Mouse (Mus musculus): Measurements from ENCODE around the gene Slx4. TPM values are rescaled to one million over a fixed set of nuclear protein-coding genes. Genes with fewer than 3 reads are reported as not detected.
"Not testable (repeated sequence)": the region's sequence is repeated elsewhere in the genome, so short reads cannot be mapped to it uniquely, and the experiment has no call there.

The Slx4 gene
- polyA plus RNA-seq, 1 experiment from 2014 or later = 8.3 TPM

DNA sequence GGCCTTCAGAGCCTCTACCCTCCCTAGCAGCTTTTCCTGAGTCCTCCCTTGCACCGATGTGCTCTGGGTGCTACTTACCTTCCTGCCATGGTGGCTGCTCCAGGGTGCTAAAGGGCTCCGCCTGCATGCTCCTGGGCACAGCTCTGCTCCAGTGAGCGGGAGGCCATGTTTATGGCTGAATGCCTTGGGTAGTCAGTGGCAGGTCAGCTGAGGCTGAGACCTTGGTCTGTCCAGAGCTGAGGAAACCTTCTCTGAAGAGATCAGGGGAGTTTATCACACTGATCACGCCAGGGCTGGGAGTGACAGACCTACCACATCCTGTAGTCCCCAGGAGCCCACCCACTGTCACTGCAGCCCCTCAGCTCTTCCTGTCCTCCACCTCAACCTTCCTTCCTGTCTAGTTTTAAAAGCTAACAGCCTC lies 27.3 kb downstream of the Slx4 start, which contains the start of gene Nlrc3:
TSS of gene Nlrc3 (minus strand) at position 382 of the 421 bp plus-strand sequence.
- H3K4me1 ChIP-seq (ENCODE audit: control insufficient read depth, low read depth, low read length) = peaks cover 5% of the 10 kb centered on the region; the same call in 1 of the 2 replicates
- peaks cover 17% of the 10 kb centered on the region for H3K36me3 ChIP-seq (ENCODE audit: control insufficient read depth, insufficient read depth)
- no peak within 1 kb of the TSS for H3K4me3 ChIP-seq (ENCODE audit: low read depth, low read length)
- no peak within 1 kb of the TSS for H3K27ac ChIP-seq (ENCODE audit: low read length)
- ATAC-seq (ENCODE audit: low read depth) = peak; percentile 38
- no peak within 1 kb of the TSS for H3K4me2 ChIP-seq (ENCODE audit: low read depth, low read length)
- no peak within 1 kb of the TSS for H3K9ac ChIP-seq (ENCODE audit: low read depth, low read length)
- 20% methylated on average over 4 of the region's 4 CpGs for WGBS (ENCODE audit: insufficient replicate concordance)
- no peaks in the 10 kb centered on the region for H3K27me3 ChIP-seq (ENCODE audit: control insufficient read depth, insufficient read depth, low read depth, low read length)
- H3K9me3 ChIP-seq (replicated peaks; ENCODE audit: control insufficient read depth, low read length) = no peaks in the 10 kb centered on the region

DNA sequence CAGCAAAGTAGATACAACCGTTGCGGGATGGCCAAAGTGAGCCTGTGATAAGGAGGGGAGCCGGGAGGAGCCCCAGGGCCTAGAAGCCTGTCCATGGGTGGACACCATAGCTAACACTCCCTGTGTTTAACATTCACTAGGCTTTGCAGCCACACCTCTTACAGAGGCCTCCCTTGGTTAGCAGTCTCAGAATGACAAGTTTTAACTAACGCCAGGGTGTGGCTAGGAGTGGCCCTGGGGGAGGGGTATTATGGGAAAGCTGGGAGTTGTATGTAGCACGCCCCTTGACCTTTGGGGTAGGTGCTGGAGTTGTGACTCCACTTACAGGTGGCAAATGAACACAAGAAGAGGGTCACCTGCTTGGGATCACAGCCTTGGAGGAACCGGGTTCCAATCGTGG lies 27.9 kb downstream of the Slx4 start:
- Histone ChIP-seq H3K4me1 (ENCODE audit: control insufficient read depth, low read depth, low read length) (peaks cover 5% of the 10 kb centered on the region; the same call in 1 of the 2 replicates), H3K36me3 (ENCODE audit: control insufficient read depth, insufficient read depth) (peaks cover 11% of the 10 kb centered on the region), H3K27ac (ENCODE audit: low read length) (no peak overlapping the region), H3K4me3 (ENCODE audit: low read depth, low read length) (no peak overlapping the region), H3K9ac (ENCODE audit: low read depth, low read length) (no peak overlapping the region), H3K9me3 (replicated peaks; ENCODE audit: control insufficient read depth, low read length) (no peaks in the 10 kb centered on the region), H3K27me3 (ENCODE audit: control insufficient read depth, insufficient read depth, low read depth, low read length) (no peaks in the 10 kb centered on the region), H3K4me2 (ENCODE audit: low read depth, low read length) (no peak overlapping the region)
- 34% methylated on average over 7 of the region's 7 CpGs for WGBS (ENCODE audit: insufficient replicate concordance)
- no peak for ATAC-seq (ENCODE audit: low read depth)

DNA sequence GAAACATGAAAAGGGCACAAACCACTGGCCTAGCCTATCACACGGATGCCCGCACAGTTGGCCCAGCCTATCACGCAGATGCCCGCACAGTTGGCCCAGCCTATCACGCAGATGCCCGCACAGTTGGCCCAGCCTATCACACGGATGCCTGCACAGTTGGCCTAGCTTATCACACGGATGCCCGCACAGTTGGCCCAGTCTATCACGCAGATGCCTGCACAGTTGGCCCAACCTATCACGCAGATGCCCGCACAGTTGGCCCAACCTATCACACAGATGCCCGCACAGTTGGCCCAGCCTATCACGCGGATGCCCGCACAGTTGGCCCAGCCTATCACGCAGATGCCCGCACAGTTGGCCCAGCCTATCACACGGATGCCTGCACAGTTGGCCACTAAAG lies 29.1 kb downstream of the Slx4 start:
- not testable (repeated sequence) for H3K9ac ChIP-seq (ENCODE audit: low read depth, low read length); H3K27me3 ChIP-seq (ENCODE audit: control insufficient read depth, insufficient read depth, low read depth, low read length); H3K36me3 ChIP-seq (ENCODE audit: control insufficient read depth, insufficient read depth); H3K27ac ChIP-seq (ENCODE audit: low read length); H3K9me3 ChIP-seq (replicated peaks; ENCODE audit: control insufficient read depth, low read length); H3K4me3 ChIP-seq (ENCODE audit: low read depth, low read length); H3K4me2 ChIP-seq (ENCODE audit: low read depth, low read length); H3K4me1 ChIP-seq (ENCODE audit: control insufficient read depth, low read depth, low read length); ATAC-seq (ENCODE audit: low read depth)
- WGBS (ENCODE audit: insufficient replicate concordance) = 77% methylated on average over 19 of the region's 19 CpGs

DNA sequence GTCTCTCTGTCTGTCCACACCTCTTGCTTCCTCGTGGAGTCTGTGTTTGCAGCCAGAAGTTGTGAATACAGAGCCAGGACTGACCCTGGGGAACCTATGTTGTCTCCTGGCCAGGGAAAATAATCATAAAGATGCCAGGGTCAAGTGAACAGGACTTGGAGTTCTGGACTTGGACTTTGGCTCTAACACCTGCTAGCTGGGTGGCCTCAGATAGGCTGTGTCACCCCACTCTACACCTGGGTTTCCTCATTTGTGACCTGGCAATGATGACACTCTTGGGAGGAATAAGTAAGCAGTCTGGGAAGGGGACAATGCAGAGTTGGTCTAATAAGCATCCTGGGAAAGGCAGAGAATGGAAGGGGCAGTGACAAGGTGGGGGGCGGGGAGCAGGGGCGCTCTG lies 38.0 kb downstream of the Slx4 start:
- no peaks in the 10 kb centered on the region for H3K27me3 ChIP-seq (ENCODE audit: control insufficient read depth, insufficient read depth, low read depth, low read length)
- no peak overlapping the region for H3K27ac ChIP-seq (ENCODE audit: low read length)
- no peak overlapping the region for H3K4me2 ChIP-seq (ENCODE audit: low read depth, low read length)
- no peaks in the 10 kb centered on the region for H3K9me3 ChIP-seq (replicated peaks; ENCODE audit: control insufficient read depth, low read length)
- no peaks in the 10 kb centered on the region for H3K36me3 ChIP-seq (ENCODE audit: control insufficient read depth, insufficient read depth)
- WGBS (ENCODE audit: insufficient replicate concordance) = 79% methylated on average over 3 of the region's 3 CpGs
- no peak overlapping the region for H3K4me3 ChIP-seq (ENCODE audit: low read depth, low read length)
- H3K4me1 ChIP-seq (ENCODE audit: control insufficient read depth, low read depth, low read length) = no peaks in the 10 kb centered on the region
- ATAC-seq (ENCODE audit: low read depth) = no peak
- no peak overlapping the region for H3K9ac ChIP-seq (ENCODE audit: low read depth, low read length)

DNA sequence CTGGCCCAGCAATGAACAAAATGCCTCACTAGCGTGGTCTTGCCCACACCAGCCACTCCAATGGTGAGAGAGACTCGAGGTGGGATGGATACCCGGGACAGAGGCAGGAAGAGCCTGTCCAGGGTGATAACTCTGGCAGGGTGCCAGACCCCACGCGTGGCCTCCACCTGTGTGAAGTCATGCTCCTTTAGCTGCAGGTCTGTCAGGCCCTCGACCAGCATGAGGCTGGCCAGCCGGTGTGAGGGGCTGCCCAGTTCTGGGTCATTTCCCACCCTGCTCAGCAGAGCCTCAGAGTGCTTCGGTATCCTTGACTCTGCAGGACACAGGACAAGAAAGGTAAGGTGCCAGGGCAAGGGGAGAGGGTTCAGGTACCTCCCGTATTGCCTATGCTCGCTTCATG lies 38.6 kb downstream of the Slx4 start:
- no peak for ATAC-seq (ENCODE audit: low read depth)
- H3K9me3 ChIP-seq (replicated peaks; ENCODE audit: control insufficient read depth, low read length) = no peaks in the 10 kb centered on the region
- no peaks in the 10 kb centered on the region for H3K36me3 ChIP-seq (ENCODE audit: control insufficient read depth, insufficient read depth)
- no peaks in the 10 kb centered on the region for H3K4me1 ChIP-seq (ENCODE audit: control insufficient read depth, low read depth, low read length)
- WGBS (ENCODE audit: insufficient replicate concordance) = 58% methylated on average over 10 of the region's 10 CpGs
- no peaks in the 10 kb centered on the region for H3K27me3 ChIP-seq (ENCODE audit: control insufficient read depth, insufficient read depth, low read depth, low read length)
- no peak overlapping the region for H3K4me2 ChIP-seq (ENCODE audit: low read depth, low read length)
- no peak overlapping the region for H3K9ac ChIP-seq (ENCODE audit: low read depth, low read length)
- H3K27ac ChIP-seq (ENCODE audit: low read length) = no peak overlapping the region
- H3K4me3 ChIP-seq (ENCODE audit: low read depth, low read length) = no peak overlapping the region

DNA sequence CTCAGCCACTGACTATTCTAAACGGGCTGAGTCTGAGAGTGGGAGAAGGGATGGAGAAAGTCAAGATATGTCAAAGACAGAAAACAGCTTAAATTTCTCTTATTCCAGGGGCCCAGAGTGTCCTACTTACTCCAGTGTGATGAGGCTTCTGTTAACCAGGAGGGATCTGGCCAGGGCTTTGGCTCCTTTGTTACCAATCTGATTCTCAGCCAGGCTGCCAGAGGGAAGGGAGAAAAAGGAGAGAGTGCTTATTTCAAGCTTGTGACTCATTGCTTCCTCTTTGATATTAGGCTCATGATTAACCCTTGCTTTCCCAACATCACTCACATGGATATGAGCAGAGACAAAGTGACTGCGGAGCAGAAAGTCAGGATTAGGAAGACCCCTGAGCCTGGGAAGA lies 44.3 kb downstream of the Slx4 start:
- Histone ChIP-seq H3K9ac (ENCODE audit: low read depth, low read length) (no peak overlapping the region), H3K4me2 (ENCODE audit: low read depth, low read length) (no peak overlapping the region), H3K4me3 (ENCODE audit: low read depth, low read length) (no peak overlapping the region), H3K27me3 (ENCODE audit: control insufficient read depth, insufficient read depth, low read depth, low read length) (no peaks in the 10 kb centered on the region), H3K4me1 (ENCODE audit: control insufficient read depth, low read depth, low read length) (no peaks in the 10 kb centered on the region), H3K27ac (ENCODE audit: low read length) (no peak overlapping the region), H3K36me3 (ENCODE audit: control insufficient read depth, insufficient read depth) (no peaks in the 10 kb centered on the region), H3K9me3 (replicated peaks; ENCODE audit: control insufficient read depth, low read length) (no peaks in the 10 kb centered on the region)
- 37% methylated on average over 2 of the region's 2 CpGs for WGBS (ENCODE audit: insufficient replicate concordance)
- ATAC-seq (ENCODE audit: low read depth) = no peak

DNA sequence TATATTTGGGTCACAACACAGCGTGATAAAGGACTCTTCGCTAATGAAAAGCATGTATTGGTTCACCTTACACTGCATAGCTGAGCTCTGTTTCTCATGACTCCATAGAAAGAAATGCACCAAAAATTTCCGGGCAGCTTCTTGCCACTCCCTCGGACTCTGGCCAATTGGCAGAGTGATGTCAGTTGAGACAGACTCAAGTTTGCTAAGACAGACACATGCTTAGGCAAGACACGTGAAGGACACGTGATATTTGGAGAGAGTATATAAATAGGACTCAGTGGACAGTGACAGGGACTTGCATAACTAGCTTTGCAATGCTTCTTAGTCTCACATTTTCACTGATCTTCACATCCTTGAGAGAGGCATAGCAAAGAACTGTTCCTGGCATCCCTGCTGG lies 47.2 kb downstream of the Slx4 start:
- H3K27ac ChIP-seq (ENCODE audit: low read length) = no peak overlapping the region
- no peaks in the 10 kb centered on the region for H3K4me1 ChIP-seq (ENCODE audit: control insufficient read depth, low read depth, low read length)
- 65% methylated on average over 6 of the region's 6 CpGs for WGBS (ENCODE audit: insufficient replicate concordance)
- no peak for ATAC-seq (ENCODE audit: low read depth)
- no peak overlapping the region for H3K9ac ChIP-seq (ENCODE audit: low read depth, low read length)
- H3K9me3 ChIP-seq (replicated peaks; ENCODE audit: control insufficient read depth, low read length) = no peaks in the 10 kb centered on the region
- H3K27me3 ChIP-seq (ENCODE audit: control insufficient read depth, insufficient read depth, low read depth, low read length) = no peaks in the 10 kb centered on the region
- no peaks in the 10 kb centered on the region for H3K36me3 ChIP-seq (ENCODE audit: control insufficient read depth, insufficient read depth)
- no peak overlapping the region for H3K4me2 ChIP-seq (ENCODE audit: low read depth, low read length)
- H3K4me3 ChIP-seq (ENCODE audit: low read depth, low read length) = no peak overlapping the region

DNA sequence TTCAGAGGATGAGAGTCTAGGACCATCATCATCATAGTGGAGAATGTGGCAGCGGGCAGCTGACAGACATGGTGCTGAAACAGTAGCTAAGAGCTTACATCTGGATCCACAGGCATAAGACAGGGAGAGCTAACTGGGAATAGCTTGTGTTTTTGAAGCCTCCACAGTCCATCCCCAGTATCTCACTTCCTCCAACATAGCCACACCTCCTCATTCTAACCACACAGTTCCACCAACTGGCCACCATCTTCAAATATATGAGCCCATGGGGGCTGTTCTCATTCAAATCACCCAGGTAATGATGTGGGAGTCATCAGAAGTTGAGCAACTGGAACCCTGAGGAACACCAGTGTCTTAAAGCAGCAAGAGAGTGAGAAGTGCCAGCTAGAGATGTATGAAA lies 52.4 kb downstream of the Slx4 start:
- no peaks in the 10 kb centered on the region for H3K36me3 ChIP-seq (ENCODE audit: control insufficient read depth, insufficient read depth)
- no peak overlapping the region for H3K4me3 ChIP-seq (ENCODE audit: low read depth, low read length)
- H3K4me1 ChIP-seq (ENCODE audit: control insufficient read depth, low read depth, low read length) = no peaks in the 10 kb centered on the region
- H3K9ac ChIP-seq (ENCODE audit: low read depth, low read length) = no peak overlapping the region
- H3K9me3 ChIP-seq (replicated peaks; ENCODE audit: control insufficient read depth, low read length) = no peaks in the 10 kb centered on the region
- no peaks in the 10 kb centered on the region for H3K27me3 ChIP-seq (ENCODE audit: control insufficient read depth, insufficient read depth, low read depth, low read length)
- H3K4me2 ChIP-seq (ENCODE audit: low read depth, low read length) = no peak overlapping the region
- no peak overlapping the region for H3K27ac ChIP-seq (ENCODE audit: low read length)
- 68% methylated on average over 1 of the region's 1 CpGs for WGBS (ENCODE audit: insufficient replicate concordance)
- no peak for ATAC-seq (ENCODE audit: low read depth)

DNA sequence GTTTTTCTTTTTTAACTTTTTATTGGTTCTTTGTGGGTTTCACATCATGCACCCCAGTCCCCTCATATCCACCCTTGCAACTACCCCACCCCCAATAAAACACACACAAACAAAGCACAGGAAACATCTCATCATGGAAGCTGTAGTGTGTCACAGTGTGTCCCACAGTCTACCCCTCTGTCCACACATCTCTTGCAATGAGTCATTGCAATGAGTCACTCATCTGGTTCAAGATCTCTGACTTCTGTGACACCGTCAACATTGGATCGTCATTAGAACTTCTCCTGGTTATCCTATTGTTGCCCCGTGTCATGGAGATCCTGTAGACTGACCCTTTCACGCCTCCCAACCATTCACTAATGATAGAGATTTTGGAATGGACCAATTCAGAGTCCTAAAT lies 68.9 kb downstream of the Slx4 start:
- Histone ChIP-seq H3K9ac (ENCODE audit: low read depth, low read length) (no peak overlapping the region), H3K27ac (ENCODE audit: low read length) (no peak overlapping the region), H3K9me3 (replicated peaks; ENCODE audit: control insufficient read depth, low read length) (no peaks in the 10 kb centered on the region), H3K4me1 (ENCODE audit: control insufficient read depth, low read depth, low read length) (no peaks in the 10 kb centered on the region), H3K27me3 (ENCODE audit: control insufficient read depth, insufficient read depth, low read depth, low read length) (no peaks in the 10 kb centered on the region), H3K36me3 (ENCODE audit: control insufficient read depth, insufficient read depth) (peaks cover 2% of the 10 kb centered on the region; the same call in 1 of the 2 replicates), H3K4me3 (ENCODE audit: low read depth, low read length) (no peak overlapping the region), H3K4me2 (ENCODE audit: low read depth, low read length) (no peak overlapping the region)
- WGBS (ENCODE audit: insufficient replicate concordance) = 71% methylated on average over 4 of the region's 4 CpGs
- no peak for ATAC-seq (ENCODE audit: low read depth)
